Mouse (Mus musculus): Measurements from ENCODE around the gene Psmc5.

Psmc5 gene

GRCm38 (mm10) chr11:106308162-106308561 is 52.2 kb downstream of the Psmc5 start:
- DNase-seq, result no peak

DNA sequence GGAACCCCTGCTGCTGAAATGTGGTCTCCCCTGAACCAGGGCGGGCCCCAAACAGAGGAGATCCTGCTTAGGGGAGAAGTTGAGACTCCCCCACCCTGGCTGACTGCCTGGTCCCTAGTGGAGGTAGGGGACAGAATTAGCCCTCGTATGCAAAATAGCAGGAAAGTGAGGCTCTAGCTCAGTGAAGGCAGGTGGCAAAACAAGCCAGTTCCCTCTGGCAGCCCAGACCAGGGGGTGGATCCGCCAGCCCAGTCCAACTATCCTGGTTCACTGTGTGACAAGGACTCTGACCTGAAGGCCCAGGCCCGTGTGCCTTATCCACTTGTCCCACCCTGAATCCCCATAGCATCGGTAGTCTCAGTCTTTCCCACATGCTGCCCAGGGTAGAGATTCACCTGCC is 54.2 kb downstream of the Psmc5 start:
- no peak for DNase-seq

Data from cerebellum, adult 18-20 months (tissue).